Mouse (Mus musculus) brown adipose tissue, adult 24 weeks (tissue): ENCODE measurements around the gene Os9. TPM values are rescaled to one million over a fixed set of nuclear protein-coding genes. Genes with fewer than 3 reads are reported as not detected.
A peak's percentile ranks its signal among the peaks of the same experiment; 100 is the strongest.

Experiments used
- H3K27ac ChIP-seq: fragments of 200-500 bp; replicated peaks from 2 replicates; pipeline ENCODE4 v1.5.1; 2012; ENCODE audit warnings: low read depth, mild to moderate bottlenecking, low read length
- H3K4me1 ChIP-seq: fragments of 200-500 bp; 2 replicates; pipeline ENCODE4 v1.6.1; 2012; ENCODE audit warnings: low read length, mixed read lengths; ENCODE audit not compliant: control insufficient read depth, insufficient read depth, insufficient read length
- H3K4me3 ChIP-seq: fragments of 200-500 bp; 2 replicates; pipeline ENCODE4 v1.5.1; 2012; ENCODE audit warnings: low read depth, mild to moderate bottlenecking, low read length, moderate library complexity; ENCODE audit not compliant: insufficient read depth
- polyA plus RNA-seq: library from polyadenylated mRNA; stranded (reverse); fragments of >200 nt; gene quantifications from 2 replicates; pipeline ENCODE4 v1.2.4, GENCODE M21; 2012; ENCODE audit not compliant: missing spikeins, insufficient read depth, insufficient read length

Os9 gene
- polyA plus RNA-seq, 1 experiment: 35.8 TPM

- Histone ChIP-seq H3K4me1 (peaks cover 2% of the 10 kb centered on the region; the same call in 1 of the 2 replicates), H3K27ac (no peak overlapping the region), H3K4me3 (no peak overlapping the region)
These were observed 35.9 kb downstream of the Os9 start for GRCm38 (mm10) chr10:127085052-127085451.

GRCm38 (mm10) chr10:127083915-127084306, 37.0 kb downstream of the Os9 start:
- no peak overlapping the region for H3K4me3 ChIP-seq
- H3K27ac ChIP-seq: no peak overlapping the region
- H3K4me1 ChIP-seq: peaks cover 2% of the 10 kb centered on the region; the same call in 1 of the 2 replicates

- Histone ChIP-seq H3K4me3 (no peak overlapping the region), H3K4me1 (peaks cover 2% of the 10 kb centered on the region; the same call in 1 of the 2 replicates), H3K27ac (no peak overlapping the region)
These were observed 37.5 kb downstream of the Os9 start for GRCm38 (mm10) chr10:127083292-127083914.

- Histone ChIP-seq H3K4me1 (peaks cover 2% of the 10 kb centered on the region; the same call in 1 of the 2 replicates), H3K4me3 (peak overlapping the region; percentile 41), H3K27ac (no peak overlapping the region)
These were observed 38.8 kb downstream of the Os9 start for GRCm38 (mm10) chr10:127081996-127082620.

DNA sequence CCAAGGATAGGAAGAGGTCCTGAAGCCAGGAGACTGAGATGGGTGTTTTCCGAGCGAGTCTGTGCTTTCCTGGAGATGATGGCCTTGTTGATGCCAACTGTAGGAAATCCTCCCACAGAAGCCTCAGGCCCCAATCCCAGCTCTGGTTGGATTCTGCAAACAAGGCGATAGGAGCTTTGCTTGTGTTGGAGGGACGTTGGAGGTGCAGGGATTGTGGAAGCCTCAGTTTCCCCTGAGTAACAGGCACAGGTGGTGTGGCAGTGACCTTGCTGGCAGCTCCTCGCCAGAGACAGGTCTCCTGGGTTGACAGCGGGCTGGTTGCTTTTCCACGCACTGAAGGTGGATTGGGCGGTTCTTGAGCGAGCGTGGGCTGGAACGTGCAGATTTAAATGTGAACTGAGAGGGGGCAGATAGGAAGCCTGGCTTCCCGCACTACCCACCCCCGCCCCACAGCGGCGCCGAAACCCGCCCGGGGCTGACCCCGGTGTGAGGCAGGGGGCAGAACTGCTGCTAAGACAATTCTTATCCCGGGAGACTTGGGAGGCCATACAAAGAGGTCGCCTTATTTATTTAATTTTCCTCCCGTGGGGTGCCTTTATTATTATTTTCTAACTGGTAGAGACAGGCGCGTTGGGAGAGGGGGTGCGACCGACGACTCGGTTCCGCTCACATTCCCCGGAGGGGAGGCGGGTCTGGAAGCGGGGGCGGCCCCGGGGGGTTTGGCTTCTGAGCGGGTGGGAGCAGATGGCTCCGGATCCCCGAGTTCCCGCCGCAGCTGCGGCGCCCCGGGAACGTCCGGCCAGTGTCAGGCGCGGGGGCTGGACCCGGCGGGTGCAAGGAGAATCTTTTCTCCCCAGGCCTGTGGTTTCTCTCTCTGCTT, 39.8 kb downstream of the Os9 start:
- Histone ChIP-seq H3K27ac (peak overlapping the region; percentile 50; the same call in 1 of the 2 replicates), H3K4me3 (peak overlapping the region; percentile 41), H3K4me1 (peaks cover 2% of the 10 kb centered on the region; the same call in 1 of the 2 replicates)

- Histone ChIP-seq H3K27ac (no peak overlapping the region), H3K4me3 (peak overlapping the region; percentile 51)
These were observed 41.1 kb downstream of the Os9 start for GRCm38 (mm10) chr10:127079665-127080391.

GRCm38 (mm10) chr10:127078677-127079575, 42.0 kb downstream of the Os9 start:
- Histone ChIP-seq H3K4me1 (peaks cover 2% of the 10 kb centered on the region; the same call in 1 of the 2 replicates), H3K4me3 (peak overlapping the region; percentile 51), H3K27ac (no peak overlapping the region)

More at GRCm38 (mm10) chr10:127079665-127080391, 41.1 kb downstream of the Os9 start:
- H3K4me1 ChIP-seq: peaks cover 2% of the 10 kb centered on the region; the same call in 1 of the 2 replicates

DNA sequence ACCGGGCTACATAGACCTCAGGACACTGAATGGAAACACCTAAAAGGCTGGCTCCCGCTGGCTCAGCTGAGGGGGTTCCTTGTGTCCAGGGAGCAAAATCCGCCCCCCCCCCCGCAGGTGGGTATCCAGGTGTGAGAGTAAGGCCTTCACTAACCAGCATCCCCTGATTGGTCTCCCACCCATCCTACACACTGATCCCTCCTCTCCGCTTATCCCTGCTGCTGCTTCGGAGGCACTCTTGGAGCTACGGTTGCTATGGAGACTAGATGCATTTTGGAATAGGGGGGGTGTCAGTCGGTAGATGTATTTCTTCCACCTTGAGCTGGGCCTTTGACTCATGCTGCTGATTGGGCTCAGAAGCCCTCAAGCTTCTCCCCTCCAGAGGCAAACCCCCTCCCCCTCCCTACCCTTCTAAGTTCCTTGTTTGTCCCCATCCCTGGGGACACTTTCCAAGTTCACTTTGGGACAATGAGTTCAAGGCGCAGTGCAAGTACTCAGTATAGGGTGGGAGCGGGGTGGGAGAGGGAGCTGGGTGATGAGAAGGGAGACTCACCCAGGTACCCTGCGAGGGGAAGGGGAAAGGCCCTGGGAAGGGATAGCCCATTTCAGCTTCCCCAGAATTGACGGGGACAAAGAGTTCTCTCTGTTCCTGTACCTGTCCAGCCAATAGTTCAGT, 42.8 kb downstream of the Os9 start:
- Histone ChIP-seq H3K27ac (no peak overlapping the region), H3K4me3 (peak overlapping the region; percentile 31; the same call in 1 of the 2 replicates), H3K4me1 (peaks cover 2% of the 10 kb centered on the region; the same call in 1 of the 2 replicates)

DNA sequence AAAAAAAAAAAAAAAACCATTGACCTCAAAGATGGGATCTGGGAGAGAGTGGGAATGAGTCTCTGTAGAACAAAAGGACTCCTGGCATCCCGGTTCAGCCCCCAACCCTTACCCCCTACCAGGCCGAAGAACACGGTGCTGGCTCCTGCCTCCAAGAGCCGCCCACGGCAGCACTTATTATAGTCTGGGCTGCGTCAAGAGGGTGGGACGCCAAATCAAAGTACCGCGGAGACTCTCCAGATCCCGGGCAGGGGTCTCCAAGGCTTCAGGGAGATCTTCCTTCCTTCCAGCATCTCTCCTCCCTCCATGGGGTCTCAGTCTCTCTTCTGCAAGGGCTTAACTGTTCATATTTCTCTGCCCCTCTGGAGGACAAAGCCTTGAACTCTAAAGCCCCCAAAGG, 43.4 kb downstream of the Os9 start:
- Histone ChIP-seq H3K4me1 (peaks cover 2% of the 10 kb centered on the region; the same call in 1 of the 2 replicates), H3K27ac (no peak overlapping the region), H3K4me3 (no peak overlapping the region)

- Histone ChIP-seq H3K4me1 (peaks cover 2% of the 10 kb centered on the region; the same call in 1 of the 2 replicates), H3K4me3 (no peak overlapping the region; the same call in 1 of the 2 replicates), H3K27ac (0 out of 2 replicates have a peak overlapping the region, but pooled peaks have one; percentile 17)
These were observed 44.8 kb downstream of the Os9 start for GRCm38 (mm10) chr10:127076082-127076481.

- H3K4me1 ChIP-seq: no peaks in the 10 kb centered on the region; the same call in 1 of the 2 replicates
- no peak overlapping the region for H3K27ac ChIP-seq
- peak overlapping the region; percentile 28; the same call in 1 of the 2 replicates for H3K4me3 ChIP-seq
These were observed 45.3 kb downstream of the Os9 start for GRCm38 (mm10) chr10:127075651-127076050.

DNA sequence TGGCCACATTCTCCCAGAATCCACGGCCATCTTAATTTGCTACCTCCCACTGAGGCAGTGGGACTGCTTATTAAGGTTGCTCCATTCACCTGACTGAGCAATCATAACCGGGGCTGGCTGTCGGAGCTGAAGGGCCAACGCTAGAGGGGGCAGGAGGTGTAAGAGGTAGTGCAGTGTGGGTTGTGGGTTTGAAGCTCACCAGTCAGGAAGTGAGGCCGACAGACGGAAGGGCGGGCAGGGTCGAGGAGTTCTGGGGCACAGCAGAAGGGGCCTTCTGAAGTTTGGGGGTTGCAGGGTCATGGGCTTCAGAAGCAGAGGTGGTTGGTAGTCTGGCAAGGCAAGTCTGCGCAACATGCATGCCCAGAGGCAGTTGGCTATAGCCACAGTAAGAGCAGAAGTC, 45.9 kb downstream of the Os9 start, which contains the start of gene Agap2:
Gene Agap2 (plus strand): TSS at position 205 of the 400 bp plus-strand sequence.
- no peaks in the 10 kb centered on the region for H3K4me1 ChIP-seq
- peak within 1 kb of the TSS; percentile 28; the same call in 1 of the 2 replicates for H3K4me3 ChIP-seq
- 0 out of 2 replicates have a peak within 1 kb of the TSS, but pooled peaks have one; percentile 29 for H3K27ac ChIP-seq

DNA sequence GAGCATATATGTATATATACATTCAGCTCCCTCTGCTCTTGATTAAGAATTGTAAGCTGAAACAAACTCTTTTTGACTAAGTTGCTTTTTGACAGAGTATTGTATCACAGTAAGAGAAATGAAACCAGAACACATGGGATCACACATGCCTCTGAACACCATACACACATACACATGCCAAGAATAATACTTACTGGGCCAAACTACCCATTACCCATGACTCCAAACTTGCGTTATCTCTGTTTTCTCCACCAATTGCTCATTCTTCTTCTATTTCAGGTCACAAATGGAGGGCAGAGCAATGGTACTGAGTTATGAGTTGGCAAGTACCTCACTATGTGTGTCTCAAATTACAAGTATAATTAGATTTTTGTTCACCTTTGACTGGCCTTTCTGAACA, 47.0 kb downstream of the Os9 start:
- no peak overlapping the region for H3K27ac ChIP-seq
- H3K4me1 ChIP-seq: no peaks in the 10 kb centered on the region
- no peak overlapping the region for H3K4me3 ChIP-seq
